Mouse (Mus musculus) erythroblast, embryonic 14.5 days (primary cell): ENCODE measurements around the gene Smagp.

Source experiments
- GATA1 ChIP-seq: IDR thresholded peaks from 2 replicates; pipeline ENCODE4 v1.6.1; 2012; ENCODE audit warnings: low read length, inconsistent platforms, mixed read lengths
- TAL1 ChIP-seq: IDR thresholded peaks from 3 replicates; pipeline ENCODE4 v1.6.1; 2012; ENCODE audit warnings: low read length, inconsistent platforms, mixed read lengths

DNA sequence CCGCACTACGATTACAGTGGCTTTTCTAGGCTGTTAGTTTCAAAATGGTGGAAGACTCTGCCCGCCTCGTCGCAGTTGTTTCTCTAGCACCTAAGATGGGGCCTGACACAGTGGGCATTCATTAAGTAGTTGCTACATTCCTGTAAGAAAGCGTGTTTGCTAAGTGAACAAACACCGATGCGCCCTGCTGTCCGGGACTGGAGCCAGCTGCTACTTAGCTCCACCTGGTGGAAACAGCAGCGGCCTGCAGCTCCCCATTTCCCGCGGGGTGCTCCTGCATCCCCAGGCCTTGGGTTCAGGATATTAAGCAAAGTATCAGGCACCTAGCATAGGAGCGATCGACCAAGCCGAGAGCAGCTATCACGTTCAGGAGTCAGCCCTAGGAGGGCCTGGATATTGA, 23.2 kb downstream of the Smagp start:
- TF ChIP-seq GATA1 = no peak
- TF ChIP-seq TAL1 = no peak
